Comparison of ENCODE assay signal across 16 mouse cellular contexts in genomic region chr2:119304391-119304790, GRCm38 (mm10). TPM values are rescaled to one million over a fixed set of nuclear protein-coding genes. Genes with fewer than 3 reads are reported as not detected.
A peak's percentile ranks its signal among the peaks of the same experiment; 100 is the strongest.
DNase-seq lines count a peak whose midpoint lies in the region; ATAC-seq and TF ChIP-seq lines count a peak whose summit lies in the region.
"Had no signal": no experiment of that assay in that cellular context is flagged by ENCODE, and none has a peak within 500 bp of the region (broad histone marks: within the 10 kb centered on the region; RNA-seq: fewer than 3 reads in every experiment).

No protein-coding gene starts in this region.

- TF ChIP-seq EP300 in liver, embryonic 14.5 days (IDR thresholded peaks at IDR 0.05; ENCODE audit: low read depth) = 0 out of 2 replicates have a peak, but pooled peaks have one; percentile 28

- no peak for TF ChIP-seq CTCF in liver, embryonic 14.5 days (IDR thresholded peaks at IDR 0.05; ENCODE audit: low read depth)

- no peak for DNase-seq in hindbrain, embryonic 11.5 days (ENCODE audit: low spot score)
- no peak for DNase-seq in hindbrain, embryonic 14.5 days (ENCODE audit: low spot score)
- peak; percentile 73 for DNase-seq in retina, embryonic 14.5 days (ENCODE audit: low spot score)
- DNase-seq in retina, postnatal 1 day = no peak
- DNase-seq in liver, embryonic 14.5 days (ENCODE audit: low read depth in 3 of 3, low spot score in 3 of 3) = no peak
- no peak for DNase-seq in adrenal gland, postnatal 36 days
- DNase-seq: cerebellum, adult 11-12 months; right cerebral cortex, postnatal 4 days had no signal

- no peak for ATAC-seq in hindbrain, embryonic 11.5 days (ENCODE audit: low FRiP score)
- ATAC-seq in hindbrain, embryonic 14.5 days (ENCODE audit: low FRiP score) = no peak
- ATAC-seq in liver, embryonic 14.5 days (ENCODE audit: insufficient read depth) = peak; percentile 62
- no peak for ATAC-seq in granulocyte monocyte progenitor cell, adult 5-6 weeks (replicated peaks; ENCODE audit: poor library complexity, severe bottlenecking)
- ATAC-seq: forebrain, embryonic 15.5 days; Patski had no signal

- no peak overlapping the region for H3K9ac ChIP-seq in hindbrain, embryonic 11.5 days (ENCODE audit: low read depth, low read length)
- no peak overlapping the region for H3K9ac ChIP-seq in hindbrain, embryonic 14.5 days
- no peak overlapping the region for H3K9ac ChIP-seq in liver, embryonic 14.5 days (replicated peaks)
- H3K9ac ChIP-seq: embryonic facial prominence, embryonic 15.5 days; forebrain, embryonic 15.5 days; limb, embryonic 15.5 days had no signal

- H3K9me3 ChIP-seq in hindbrain, embryonic 11.5 days (ENCODE audit: control insufficient read depth, low read length) = no peaks in the 10 kb centered on the region
- H3K9me3 ChIP-seq in hindbrain, embryonic 14.5 days (ENCODE audit: control insufficient read depth, low read length) = no peaks in the 10 kb centered on the region
- no peaks in the 10 kb centered on the region for H3K9me3 ChIP-seq in liver, embryonic 14.5 days (ENCODE audit: control insufficient read depth, low read length)
- H3K9me3 ChIP-seq: embryonic facial prominence, embryonic 15.5 days; forebrain, embryonic 15.5 days; limb, embryonic 15.5 days; midbrain, embryonic 10.5 days had no signal

- 63% methylated on average over 3 of the region's 3 CpGs for WGBS in hindbrain, embryonic 11.5 days
- 64% methylated on average over 3 of the region's 3 CpGs for WGBS in hindbrain, embryonic 14.5 days
- WGBS in liver, embryonic 14.5 days (ENCODE audit: insufficient replicate concordance) = 8% methylated on average over 3 of the region's 3 CpGs

- 0 out of 2 replicates have a peak overlapping the region, but pooled peaks have one; percentile 10 for H3K27ac ChIP-seq in hindbrain, embryonic 11.5 days (ENCODE audit: low read depth, low read length)
- H3K27ac ChIP-seq in hindbrain, embryonic 14.5 days = no peak overlapping the region
- peak overlapping the region; percentile 28; the same call in 1 of the 2 replicates for H3K27ac ChIP-seq in liver, embryonic 14.5 days
- H3K27ac ChIP-seq: embryonic facial prominence, embryonic 15.5 days; forebrain, embryonic 15.5 days; left cerebral cortex, adult 2 months; limb, embryonic 15.5 days had no signal

- H3K36me3 ChIP-seq in hindbrain, embryonic 11.5 days (ENCODE audit: control insufficient read depth, insufficient read depth, low read length) = no peaks in the 10 kb centered on the region
- H3K36me3 ChIP-seq in hindbrain, embryonic 14.5 days (replicated peaks; ENCODE audit: control insufficient read depth, insufficient read depth) = peaks cover 2% of the 10 kb centered on the region
- no peaks in the 10 kb centered on the region for H3K36me3 ChIP-seq in liver, embryonic 14.5 days (replicated peaks; ENCODE audit: control insufficient read depth, insufficient read depth, low read depth)

- 0 out of 2 replicates have a peak, but pooled peaks cover 9% of the 10 kb centered on the region for H3K4me1 ChIP-seq in hindbrain, embryonic 11.5 days (replicated peaks; ENCODE audit: control insufficient read depth, insufficient read depth, low read length)
- H3K4me1 ChIP-seq in hindbrain, embryonic 14.5 days (replicated peaks; ENCODE audit: control insufficient read depth, insufficient read depth, low read length) = peaks cover 2% of the 10 kb centered on the region; the same call in 1 of the 2 replicates
- peaks cover 17 to 43% of the 10 kb centered on the region in 2 experiments for H3K4me1 ChIP-seq in liver, embryonic 14.5 days (replicated peaks; ENCODE audit: control insufficient read depth in 2 of 2, insufficient read depth in 2 of 2, low read length in 1 of 2)

- no peak overlapping the region for H3K4me2 ChIP-seq in hindbrain, embryonic 11.5 days (replicated peaks; ENCODE audit: low read depth, low read length)
- no peak overlapping the region for H3K4me2 ChIP-seq in hindbrain, embryonic 14.5 days (replicated peaks)
- no peak overlapping the region for H3K4me2 ChIP-seq in liver, embryonic 14.5 days (ENCODE audit: low read depth)
- H3K4me2 ChIP-seq: embryonic facial prominence, embryonic 15.5 days; forebrain, embryonic 15.5 days; limb, embryonic 15.5 days had no signal

- no peak overlapping the region for H3K4me3 ChIP-seq in hindbrain, embryonic 11.5 days (ENCODE audit: low read depth, low read length)
- H3K4me3 ChIP-seq in hindbrain, embryonic 14.5 days (replicated peaks; ENCODE audit: low read length) = no peak overlapping the region
- no peak overlapping the region for H3K4me3 ChIP-seq in liver, embryonic 14.5 days (ENCODE audit: insufficient read depth in 1 of 2, low read depth in 2 of 2, low read length in 2 of 2)
- H3K4me3 ChIP-seq: embryonic facial prominence, embryonic 15.5 days; forebrain, embryonic 15.5 days; left cerebral cortex, adult 2 months; limb, embryonic 15.5 days; midbrain, embryonic 10.5 days had no signal

- H3K27me3 ChIP-seq in hindbrain, embryonic 11.5 days (ENCODE audit: control insufficient read depth, insufficient read depth, low read length) = no peaks in the 10 kb centered on the region; the same call in 1 of the 2 replicates
- H3K27me3 ChIP-seq in hindbrain, embryonic 14.5 days (ENCODE audit: control insufficient read depth, insufficient read depth, low read length) = no peaks in the 10 kb centered on the region
- no peaks in the 10 kb centered on the region for H3K27me3 ChIP-seq in liver, embryonic 14.5 days (ENCODE audit: control insufficient read depth, insufficient read depth, low read length)
- H3K27me3 ChIP-seq: embryonic facial prominence, embryonic 15.5 days; forebrain, embryonic 15.5 days; limb, embryonic 15.5 days; Patski had no signal

RNA-seq across cellular contexts. Expression of gene Vps18, which starts 15.9 kb away (rescaled TPM):
- polyA plus RNA-seq in hindbrain, embryonic 11.5 days (2014; fragmentation: Nextera tagmentation; extraction: Ambion mirVana) = 8.5 and 10.9 TPM in 2 replicates
- 19.3 and 19.7 TPM in 2 replicates for polyA plus RNA-seq in hindbrain, embryonic 14.5 days (2014; fragmentation: Nextera tagmentation; extraction: Ambion mirVana)
- 3.2 and 3.4 TPM in 2 replicates for polyA plus RNA-seq in liver, embryonic 14.5 days (2012; rRNA removed)
- polyA plus RNA-seq in liver, embryonic 14.5 days (2014; fragmentation: Nextera tagmentation; extraction: Ambion mirVana) = 3.2 and 3.5 TPM in 2 replicates
- total RNA-seq in adrenal gland, postnatal 36 days (2021) = 10 to 100 TPM; 20.4 to 24.5 TPM
- total RNA-seq in granulocyte monocyte progenitor cell, adult 5-6 weeks (2014; fragmentation: Nextera tagmentation) = 11.3 and 14.8 TPM in 2 replicates
- total RNA-seq in granulocyte monocyte progenitor cell, adult 5-6 weeks (2017) = 17.2 and 21.1 TPM in 2 replicates

RNA-seq across cellular contexts. Expression of gene Dll4, which starts 21.2 kb away (rescaled TPM):
- polyA plus RNA-seq in hindbrain, embryonic 11.5 days (2014; fragmentation: Nextera tagmentation; extraction: Ambion mirVana) = 2.7 and 2.9 TPM in 2 replicates
- polyA plus RNA-seq in hindbrain, embryonic 14.5 days (2014; fragmentation: Nextera tagmentation; extraction: Ambion mirVana) = 3.9 and 4.8 TPM in 2 replicates
- polyA plus RNA-seq in liver, embryonic 14.5 days (2012; rRNA removed) = 1.3 and 1.4 TPM in 2 replicates
- polyA plus RNA-seq in liver, embryonic 14.5 days (2014; fragmentation: Nextera tagmentation; extraction: Ambion mirVana) = 0.83 and 0.86 TPM in 2 replicates
- total RNA-seq in adrenal gland, postnatal 36 days (2021) = 10 to 100 TPM in 1 of 2 experiments, 1 to 10 TPM in 1; 7.2 to 10.6 TPM
- not detected in 2 replicates for total RNA-seq in granulocyte monocyte progenitor cell, adult 5-6 weeks (2014; fragmentation: Nextera tagmentation)
- total RNA-seq in granulocyte monocyte progenitor cell, adult 5-6 weeks (2017) = not detected in 2 replicates

RNA-seq across cellular contexts. Expression of gene Rhov, which starts 33.3 kb away (rescaled TPM):
- 3.1 and 3.5 TPM in 2 replicates for polyA plus RNA-seq in hindbrain, embryonic 11.5 days (2014; fragmentation: Nextera tagmentation; extraction: Ambion mirVana)
- polyA plus RNA-seq in hindbrain, embryonic 14.5 days (2014; fragmentation: Nextera tagmentation; extraction: Ambion mirVana) = 20.9 and 26.9 TPM in 2 replicates
- 0.02 TPM in 1 of 2 replicates, not detected in the other for polyA plus RNA-seq in liver, embryonic 14.5 days (2012; rRNA removed)
- not detected in 2 replicates for polyA plus RNA-seq in liver, embryonic 14.5 days (2014; fragmentation: Nextera tagmentation; extraction: Ambion mirVana)
- total RNA-seq in adrenal gland, postnatal 36 days (2021) = under 1 TPM; 0.36 to 0.60 TPM
- not detected in 2 replicates for total RNA-seq in granulocyte monocyte progenitor cell, adult 5-6 weeks (2014; fragmentation: Nextera tagmentation)
- 0.26 and 0.65 TPM in 2 replicates for total RNA-seq in granulocyte monocyte progenitor cell, adult 5-6 weeks (2017)
- total RNA-seq: gastrocnemius, adult 8-10 months had no signal

RNA-seq across cellular contexts. Expression of gene Chac1, which starts 46.6 kb away (rescaled TPM):
- 0.46 and 1.4 TPM in 2 replicates for polyA plus RNA-seq in hindbrain, embryonic 11.5 days (2014; fragmentation: Nextera tagmentation; extraction: Ambion mirVana)
- 8.8 and 10.3 TPM in 2 replicates for polyA plus RNA-seq in hindbrain, embryonic 14.5 days (2014; fragmentation: Nextera tagmentation; extraction: Ambion mirVana)
- 0.56 and 1.2 TPM in 2 replicates for polyA plus RNA-seq in liver, embryonic 14.5 days (2012; rRNA removed)
- polyA plus RNA-seq in liver, embryonic 14.5 days (2014; fragmentation: Nextera tagmentation; extraction: Ambion mirVana) = 0.29 and 1.7 TPM in 2 replicates
- 1 to 10 TPM; 4.6 to 9.3 TPM for total RNA-seq in adrenal gland, postnatal 36 days (2021)
- total RNA-seq in granulocyte monocyte progenitor cell, adult 5-6 weeks (2014; fragmentation: Nextera tagmentation) = not detected in 2 replicates
- not detected in 2 replicates for total RNA-seq in granulocyte monocyte progenitor cell, adult 5-6 weeks (2017)
